Mouse (Mus musculus) adrenal gland, adult (tissue): ENCODE measurements at regions not wholly inside any gene's neighbourhood (a gene's known extent, or its start where the extent isn't known, plus 50 kb on each side); places are given as distances from the start of the nearest gene placed in this dataset.

ENCODE experiments used
- DNase-seq, 2 experiments: peaks; one replicate each; pipeline ENCODE4 v3.0.0; 2022 to 2023; ENCODE audit warnings: low spot score in 1 of 2; ENCODE audit not compliant: inconsistent age in 2 of 2

DNA sequence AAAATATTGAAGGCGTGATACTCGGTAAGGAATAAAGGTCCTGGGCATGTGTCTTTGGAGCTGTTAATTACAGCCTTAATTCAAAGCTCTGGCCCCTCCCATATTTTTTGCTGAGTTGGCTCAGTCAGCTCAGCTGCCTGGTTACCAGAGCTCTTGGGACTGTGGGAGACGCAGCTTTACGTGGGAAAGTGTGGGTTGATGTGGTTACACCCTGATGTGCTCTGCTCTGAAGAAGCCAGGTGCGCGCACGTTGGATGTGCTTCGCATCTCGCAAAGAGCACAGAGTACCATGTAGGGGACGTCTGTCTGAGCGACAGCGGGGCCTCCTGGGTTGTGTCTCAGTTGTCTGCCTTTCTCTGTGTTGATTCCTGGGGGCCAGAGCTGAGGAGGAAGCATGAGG lies 254.8 kb downstream of the Foxo1 start:
- DNase-seq, result no peak

DNA sequence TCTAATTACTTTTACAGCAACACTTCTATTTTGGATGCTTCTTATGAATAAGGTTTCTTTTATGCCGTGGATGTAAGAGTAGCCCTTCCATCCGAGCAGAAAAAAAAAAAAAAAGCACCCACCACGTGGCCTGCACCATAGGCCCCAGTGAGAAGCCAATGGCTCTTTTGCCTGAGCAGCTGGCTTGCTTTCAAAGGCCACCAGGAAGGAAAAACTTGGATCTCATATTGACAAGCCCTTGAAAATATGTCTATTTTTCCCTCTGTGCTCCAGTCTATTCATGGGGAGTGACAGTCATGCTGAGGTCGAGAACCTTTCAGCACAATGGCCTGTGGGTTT lies 252.4 kb downstream of the Foxo1 start:
- DNase-seq, result no peak

DNA sequence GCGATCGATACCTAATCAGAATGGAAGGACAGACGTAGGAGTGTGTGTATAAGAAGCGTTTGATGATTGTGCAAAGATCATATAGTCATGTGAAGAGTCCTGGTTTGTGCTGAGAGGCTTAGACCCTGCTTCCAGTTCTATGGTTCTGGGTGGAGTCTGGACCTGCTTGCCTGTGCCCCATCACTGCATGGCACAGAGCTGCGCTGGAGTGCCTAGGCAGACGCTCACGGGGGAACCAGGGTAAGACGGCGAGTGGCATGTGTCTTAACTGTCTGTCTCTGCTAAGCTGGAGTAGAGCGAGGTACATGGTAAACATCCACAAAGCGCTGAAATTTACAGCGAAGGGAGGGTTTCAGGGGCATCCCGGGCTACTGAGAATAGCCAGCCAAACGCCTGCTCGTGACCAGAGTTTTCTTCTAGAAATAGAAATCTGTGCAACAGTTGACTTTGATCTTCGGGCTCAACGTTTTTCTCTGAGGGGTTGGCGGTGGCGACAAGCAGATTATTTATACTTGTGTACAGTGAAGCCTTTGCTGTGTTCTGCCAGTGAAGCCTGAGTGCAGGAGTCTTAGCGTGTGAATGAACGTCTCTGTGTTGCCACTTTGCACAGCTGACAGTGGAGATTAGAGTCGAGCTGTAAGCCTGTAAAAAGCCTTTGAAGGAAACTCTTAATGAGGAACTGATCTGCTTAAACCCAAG lies 251.9 kb downstream of the Foxo1 start:
- no peak for DNase-seq

DNA sequence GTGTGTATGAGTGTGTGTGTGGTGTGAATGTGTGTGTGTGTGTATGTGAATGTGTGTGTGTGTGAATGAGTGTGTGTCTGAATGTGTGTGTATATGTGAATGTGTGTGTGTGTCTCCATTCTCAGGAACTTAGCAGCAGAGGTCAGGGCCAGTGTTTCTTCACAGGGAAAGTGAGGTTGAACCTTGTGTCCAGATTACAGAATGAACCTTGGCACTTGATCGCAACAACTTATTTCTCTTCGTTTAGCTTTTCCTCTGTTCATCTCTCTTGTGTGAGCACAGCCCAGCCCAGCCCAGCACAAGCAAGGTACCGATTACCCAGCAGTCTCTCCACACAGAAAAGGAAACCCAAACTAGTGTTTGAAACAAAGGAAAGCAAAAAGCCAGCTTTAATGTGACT lies 249.7 kb downstream of the Foxo1 start:
- DNase-seq, result no peak

DNA sequence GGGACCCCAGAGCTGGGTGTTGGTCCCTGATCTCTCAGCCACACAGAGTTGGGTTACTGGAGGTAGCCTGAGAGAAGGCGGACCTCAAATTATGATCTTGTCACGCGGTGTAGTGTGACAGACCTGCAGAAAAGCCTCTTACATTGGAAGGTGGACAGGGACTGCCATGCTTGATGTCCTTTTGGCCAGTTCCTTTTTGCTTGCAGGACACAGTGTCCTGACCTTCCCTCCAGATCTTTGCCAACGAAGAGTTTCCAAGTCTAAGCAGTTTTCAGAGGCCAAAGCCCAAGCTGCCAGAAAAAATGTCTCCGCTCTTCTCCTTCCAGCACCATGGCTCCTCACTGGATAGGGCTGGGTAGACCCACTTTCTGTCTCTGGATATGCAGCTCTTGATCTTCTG lies 248.6 kb downstream of the Foxo1 start:
- no peak for DNase-seq

DNA sequence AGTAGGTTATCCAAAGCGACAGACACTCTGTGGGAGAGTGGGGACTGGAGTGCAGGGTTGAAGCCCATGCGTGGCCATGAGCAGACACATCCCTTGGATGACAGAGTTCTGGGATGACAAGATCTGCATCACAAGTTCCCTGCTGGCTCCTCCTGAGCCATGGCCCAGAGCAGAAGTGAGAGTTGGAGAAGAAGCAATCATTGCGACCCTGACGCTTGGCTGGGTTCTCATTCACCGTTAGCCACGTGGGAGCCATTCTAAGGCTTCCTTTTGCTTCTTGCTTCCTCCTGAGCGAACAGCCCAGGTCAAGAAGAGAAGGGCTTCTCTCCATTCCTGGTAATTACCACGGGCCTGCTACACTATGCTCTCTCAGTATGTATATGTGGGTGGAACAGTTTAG lies 244.6 kb downstream of the Foxo1 start:
- no peak for DNase-seq

DNA sequence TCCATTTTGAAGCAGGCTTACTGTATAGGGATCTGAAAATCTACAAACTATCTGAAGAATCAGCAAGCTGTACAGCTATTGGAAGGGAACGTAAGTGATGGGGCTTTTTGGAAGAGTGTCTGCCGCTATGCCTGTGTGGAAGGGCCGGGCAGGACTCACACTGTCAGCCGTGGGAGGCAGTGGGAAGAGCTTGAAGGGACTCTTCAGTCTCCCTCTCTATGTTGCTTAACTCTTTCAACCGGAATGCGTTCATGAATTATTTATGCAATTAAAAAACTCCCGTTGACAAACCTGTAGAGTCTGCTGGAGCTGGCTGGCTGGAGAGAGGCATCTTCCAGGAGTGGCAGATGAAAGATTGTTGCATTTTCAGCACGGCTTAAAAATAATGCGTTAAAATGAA lies 243.4 kb downstream of the Foxo1 start:
- no peak for DNase-seq

DNA sequence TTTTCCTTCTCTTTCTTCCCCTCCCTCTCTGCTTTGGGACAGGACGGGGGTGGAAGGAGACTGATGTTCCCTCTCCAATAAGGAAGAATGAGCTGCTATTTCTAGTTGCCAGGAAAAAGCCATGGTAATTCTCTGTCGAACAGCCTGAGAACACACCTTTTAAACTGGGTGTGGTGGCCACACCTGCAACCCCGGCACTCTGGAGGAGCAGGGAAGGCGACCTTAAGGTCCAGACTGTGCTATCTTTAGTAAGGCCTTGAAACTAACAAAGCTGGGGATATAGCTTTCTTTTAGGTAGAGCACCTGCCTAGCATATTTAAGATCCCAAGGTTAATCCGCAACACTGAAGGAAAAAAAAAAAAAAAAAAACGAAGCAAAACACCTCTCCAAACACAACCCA lies 242.7 kb downstream of the Foxo1 start:
- no peak for DNase-seq

DNA sequence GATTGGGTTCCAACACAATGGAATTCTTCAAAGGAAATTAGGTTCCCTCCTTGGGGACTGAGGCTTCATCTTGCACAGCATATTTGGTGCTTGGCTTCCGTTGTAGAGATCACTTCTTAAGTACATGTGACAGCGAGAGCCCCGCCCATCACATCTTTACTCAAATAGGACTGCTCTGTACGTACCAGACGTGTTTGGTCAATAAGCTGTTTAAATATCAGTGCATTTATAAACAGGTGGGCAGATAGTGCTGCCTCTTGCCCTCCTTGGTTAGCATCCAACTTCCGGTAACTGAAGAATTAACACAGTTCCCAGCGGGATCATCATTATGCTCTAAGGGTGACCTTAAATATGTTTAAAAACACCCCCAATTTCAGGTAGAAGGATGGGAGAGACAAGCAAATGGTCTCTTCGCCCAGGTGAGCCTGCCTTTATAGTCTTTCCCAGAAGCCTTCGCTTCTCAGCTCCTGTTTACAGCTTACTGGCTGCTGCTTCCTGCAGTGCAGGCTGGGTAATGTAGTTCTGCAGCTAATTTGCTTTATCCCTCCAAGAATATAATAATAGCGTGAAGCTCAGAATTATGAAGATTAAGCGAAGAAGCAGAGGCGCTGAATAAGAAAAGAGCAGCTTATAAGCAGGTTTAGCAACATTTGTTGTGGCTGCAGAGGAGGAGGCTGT lies 242.1 kb downstream of the Foxo1 start:
- peak in 1 of 2 experiments; percentile 44 for DNase-seq

DNA sequence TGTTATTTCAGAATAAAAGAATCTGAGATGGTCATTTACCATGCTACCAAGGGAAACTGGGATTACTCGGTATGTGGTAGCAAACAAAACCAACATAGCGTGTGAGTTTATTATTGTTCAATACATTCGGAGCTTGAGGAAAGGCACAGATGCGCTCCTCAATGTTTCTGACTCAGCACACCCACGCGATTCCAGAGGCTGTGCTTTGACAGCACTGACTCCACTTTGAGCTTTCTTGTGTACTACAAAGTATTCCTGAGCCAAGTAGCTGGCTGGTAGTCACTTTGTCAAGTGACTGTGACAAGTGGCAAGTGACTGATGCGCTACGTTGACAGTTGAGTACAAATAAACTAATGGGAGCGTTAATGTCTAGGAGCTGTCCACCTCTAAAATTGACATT lies 235.8 kb downstream of the Foxo1 start:
- DNase-seq, result no peak

DNA sequence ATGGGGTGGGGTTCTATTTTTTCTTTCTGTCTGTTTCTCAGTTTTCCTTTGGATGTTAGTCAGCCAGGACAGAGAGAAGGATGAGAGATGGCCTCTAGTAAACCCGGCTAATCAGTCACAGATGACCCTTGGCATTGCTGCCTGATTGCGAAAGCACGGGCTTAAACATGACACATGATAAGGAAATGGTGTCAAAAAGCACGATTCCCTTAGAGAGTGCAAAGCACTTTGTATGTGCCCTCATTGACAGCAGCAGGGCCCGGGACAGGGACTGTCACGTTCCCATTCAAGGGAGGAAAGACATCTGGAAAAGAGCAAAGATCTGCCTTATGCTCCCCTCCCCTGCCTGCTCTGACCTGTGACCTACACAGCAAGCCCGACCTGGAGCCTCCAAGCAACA lies 234.1 kb downstream of the Foxo1 start:
- DNase-seq, result peak; percentile 34 to 90

DNA sequence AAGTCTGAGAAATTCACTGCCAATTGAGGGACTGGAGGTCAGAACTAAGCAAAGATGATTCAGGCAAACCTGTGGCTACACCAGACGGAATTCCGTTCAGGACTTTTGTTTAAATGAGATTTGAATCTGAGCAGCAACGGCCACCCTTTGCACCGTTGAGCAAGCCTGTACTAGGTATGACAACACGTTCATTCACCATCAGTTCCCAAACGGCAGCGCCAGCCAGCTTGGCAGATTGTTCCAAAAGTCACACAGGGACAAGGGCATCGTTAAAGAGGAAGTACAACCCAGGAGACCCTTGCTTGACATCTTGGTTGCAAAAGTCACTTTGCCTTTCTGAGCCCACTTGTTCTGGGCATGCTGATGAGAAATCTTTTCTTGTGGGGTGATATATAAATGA lies 233.5 kb downstream of the Foxo1 start:
- DNase-seq, result peak in 1 of 2 experiments; percentile 50

DNA sequence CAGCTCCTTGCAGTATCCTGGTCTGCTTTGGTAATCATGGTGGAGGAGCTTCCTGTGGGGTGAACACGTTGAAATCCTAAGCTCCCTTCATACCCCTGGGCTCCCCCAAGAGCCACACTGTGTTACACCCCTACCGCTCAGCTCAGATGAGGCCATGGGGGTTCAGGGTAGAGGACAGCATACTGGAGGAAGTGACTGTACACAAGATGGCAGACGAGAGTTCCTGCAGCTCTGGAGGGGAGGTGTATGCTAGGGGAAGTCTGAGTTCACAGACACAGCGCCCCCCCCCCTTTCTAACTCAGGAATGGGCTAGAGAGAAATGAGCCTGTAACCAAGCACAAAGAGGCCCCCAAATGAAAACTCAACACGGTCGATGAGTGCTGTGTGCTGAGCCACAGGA lies 231.9 kb downstream of the Foxo1 start:
- no peak for DNase-seq

DNA sequence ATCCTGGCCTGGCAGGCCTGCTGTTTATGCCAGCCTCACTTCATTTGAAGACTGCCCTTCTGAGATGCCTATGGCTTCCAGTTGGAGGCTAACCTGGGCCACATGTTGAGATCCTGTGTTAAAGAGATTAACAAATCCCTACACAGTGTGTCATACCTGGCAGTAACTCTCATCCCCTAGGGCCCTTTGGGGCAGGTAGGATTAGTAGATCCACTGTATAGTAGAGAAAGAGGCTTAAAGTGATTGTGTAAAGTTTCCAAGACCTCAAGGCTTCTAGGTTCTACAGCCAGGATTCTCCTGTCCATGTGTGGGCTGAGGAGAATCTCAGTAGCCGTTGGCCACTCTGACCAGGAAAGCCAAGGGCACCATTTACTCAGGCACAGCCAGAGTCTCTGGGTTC lies 231.4 kb downstream of the Foxo1 start:
- no peak for DNase-seq

DNA sequence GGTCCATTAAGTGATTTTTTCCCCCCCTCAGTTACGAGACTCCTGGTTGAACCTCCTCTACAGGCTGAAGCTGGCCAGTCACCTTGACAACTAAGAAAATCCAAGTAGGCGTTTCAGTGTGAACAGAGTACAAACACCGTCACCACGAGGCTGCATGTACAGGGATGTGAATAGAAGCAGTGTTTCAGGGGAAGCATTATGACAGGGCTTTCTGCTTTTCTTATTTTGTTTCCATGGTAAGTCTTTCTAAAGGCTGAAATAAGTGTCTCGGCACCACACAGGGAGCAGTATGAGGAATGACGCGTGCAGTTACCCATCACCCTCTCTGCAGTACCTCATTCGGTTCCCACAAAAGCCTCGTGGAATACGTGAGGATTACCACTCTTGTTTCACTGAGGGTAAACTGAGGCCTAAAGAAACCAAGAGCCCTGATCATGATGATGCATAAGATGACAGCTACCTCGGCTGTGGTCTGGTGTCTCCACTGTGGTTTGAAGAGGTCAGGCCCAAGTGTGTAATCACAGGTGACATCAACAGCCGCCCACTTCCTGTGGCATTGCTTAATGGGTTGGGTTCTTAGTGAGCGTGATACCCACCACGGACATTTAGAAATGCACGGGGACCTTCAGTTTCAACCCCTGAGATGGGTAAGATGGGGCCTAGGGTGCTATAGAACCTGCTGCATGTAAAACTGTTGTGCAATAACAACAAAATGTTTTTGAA lies 230.5 kb downstream of the Foxo1 start:
- DNase-seq, result no peak

DNA sequence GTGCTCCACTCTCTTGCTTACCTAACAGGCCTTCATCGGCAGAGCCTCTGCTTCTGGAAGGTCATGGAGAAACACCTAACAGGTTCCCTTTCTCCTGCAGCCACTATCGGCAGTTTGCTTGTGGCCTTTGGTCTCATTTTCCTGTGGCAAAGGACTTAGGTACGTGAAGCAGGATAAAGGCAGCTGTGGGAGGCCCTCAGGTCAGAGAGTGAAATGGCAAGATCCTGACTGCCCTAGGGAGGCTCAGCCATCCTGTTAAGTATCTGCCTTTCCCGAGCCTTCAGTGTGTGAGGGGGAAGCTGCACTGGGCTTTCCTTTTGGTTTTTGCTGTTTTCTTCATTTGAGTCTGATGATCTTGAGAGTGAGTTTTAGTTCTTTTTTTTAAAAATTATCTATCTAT lies 228.8 kb downstream of the Foxo1 start:
- no peak for DNase-seq

DNA sequence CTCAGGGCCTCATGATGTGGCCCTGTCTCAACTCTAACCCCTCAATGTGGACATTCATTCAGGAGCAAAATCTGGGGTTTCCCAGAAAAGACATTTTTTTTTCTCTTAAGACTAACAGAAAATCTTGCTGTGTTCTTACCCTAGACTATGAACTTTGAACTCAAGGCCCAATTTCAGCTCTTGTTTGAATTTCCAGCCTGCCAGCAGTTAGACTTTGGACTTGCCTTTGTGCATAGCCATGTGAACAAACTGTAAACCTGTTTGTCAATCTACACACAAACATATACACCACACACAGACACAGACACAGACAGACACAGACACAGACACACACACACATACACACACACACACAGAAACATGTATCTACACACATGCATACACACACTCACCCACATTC lies 227.3 kb downstream of the Foxo1 start:
- no peak for DNase-seq

DNA sequence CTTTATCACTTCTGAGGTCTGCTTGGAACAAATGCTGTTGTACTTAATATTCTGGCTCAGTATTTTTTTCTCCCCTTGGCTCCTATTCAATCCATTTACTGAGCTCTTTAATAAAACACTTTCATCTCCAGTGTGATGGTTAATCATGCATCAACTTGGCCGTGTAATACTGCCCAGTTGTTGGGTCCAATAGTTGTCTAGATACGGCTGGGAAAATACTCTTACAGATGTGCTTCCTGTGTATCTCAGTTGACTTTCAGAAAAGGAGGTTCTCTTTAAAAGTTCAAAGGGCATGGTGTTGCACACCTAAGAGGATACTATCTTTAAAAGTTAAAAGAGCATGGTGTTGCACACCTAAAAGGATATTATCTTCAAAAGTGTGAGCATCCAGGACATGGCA lies 226.8 kb downstream of the Foxo1 start:
- DNase-seq, result no peak

DNA sequence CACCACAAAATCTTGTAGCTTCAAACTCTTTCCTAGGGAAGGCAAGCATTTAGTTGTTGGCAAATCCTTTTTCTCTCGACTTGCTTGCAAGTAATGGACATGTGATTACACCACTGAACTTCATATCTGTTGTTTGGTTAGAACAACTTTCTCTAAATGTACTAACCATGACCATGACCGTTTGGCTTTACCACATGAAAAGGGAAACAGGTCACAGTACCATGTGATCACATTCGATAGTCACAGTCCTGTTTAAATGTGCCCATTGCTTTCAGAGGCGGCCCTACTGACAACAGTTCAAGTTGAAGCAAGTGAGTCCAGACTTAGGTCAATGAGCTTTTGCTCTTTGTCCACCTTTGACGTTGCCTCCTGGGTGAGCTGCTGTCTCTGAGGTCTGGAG lies 211.1 kb downstream of the Foxo1 start:
- no peak for DNase-seq

DNA sequence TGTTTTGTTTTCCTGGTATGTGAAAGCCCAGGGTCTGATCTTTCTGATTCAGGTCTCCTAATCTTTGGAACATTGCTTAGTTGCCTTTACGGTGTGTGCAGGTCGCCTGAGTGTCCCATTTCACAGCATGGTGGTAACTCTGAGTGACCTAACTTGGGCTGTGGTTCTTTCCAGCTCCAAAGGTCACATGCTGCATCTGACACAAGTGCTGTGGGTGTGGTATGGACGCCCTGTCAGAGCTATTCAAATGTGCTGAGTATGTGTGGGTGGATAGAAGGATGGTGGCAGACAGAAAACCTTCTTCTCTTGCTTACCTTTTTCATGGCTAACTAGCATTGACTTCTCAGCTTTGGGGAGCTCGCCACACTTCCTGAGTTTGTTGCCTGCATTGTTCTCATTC lies 201.8 kb downstream of the Foxo1 start:
- DNase-seq, result no peak

DNA sequence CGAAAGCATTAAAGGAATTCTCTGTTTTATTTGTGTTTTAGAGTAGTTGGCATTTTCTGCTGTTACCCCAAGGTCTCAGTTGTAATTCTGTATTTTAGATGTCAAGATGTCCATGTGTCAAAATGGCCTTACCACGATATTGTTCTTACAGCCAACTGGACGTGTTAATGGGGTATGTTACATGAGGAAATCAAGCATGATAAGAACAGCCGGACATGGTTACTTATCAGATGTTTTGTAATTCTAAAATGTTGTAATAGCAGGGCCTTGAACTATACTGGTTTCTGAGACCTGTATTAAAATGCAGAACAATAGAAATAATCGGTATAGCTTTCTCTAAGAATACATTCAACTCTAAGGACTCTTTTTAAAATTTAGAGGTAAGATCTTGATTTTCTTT lies 201.3 kb downstream of the Foxo1 start:
- DNase-seq, result peak in 1 of 2 experiments; percentile 47

DNA sequence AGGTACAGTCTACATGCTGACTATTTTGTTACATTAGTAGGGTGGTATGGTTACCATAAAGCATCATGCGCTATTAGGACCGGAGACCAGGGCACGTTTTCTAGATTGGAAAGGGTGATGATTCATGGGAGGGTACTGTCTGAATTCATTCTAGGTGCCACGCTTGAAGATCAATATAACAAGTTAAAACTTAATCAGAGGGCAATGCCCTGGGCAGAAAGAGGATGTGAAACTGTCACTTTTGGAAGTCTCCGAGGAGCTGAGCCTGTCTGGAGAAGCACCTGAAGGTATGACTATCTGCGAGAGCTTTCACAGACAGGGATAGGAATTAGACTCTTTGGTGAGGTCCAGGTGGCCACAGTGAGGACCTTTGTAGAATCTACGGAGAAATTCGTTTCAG lies 200.2 kb downstream of the Foxo1 start:
- no peak for DNase-seq

DNA sequence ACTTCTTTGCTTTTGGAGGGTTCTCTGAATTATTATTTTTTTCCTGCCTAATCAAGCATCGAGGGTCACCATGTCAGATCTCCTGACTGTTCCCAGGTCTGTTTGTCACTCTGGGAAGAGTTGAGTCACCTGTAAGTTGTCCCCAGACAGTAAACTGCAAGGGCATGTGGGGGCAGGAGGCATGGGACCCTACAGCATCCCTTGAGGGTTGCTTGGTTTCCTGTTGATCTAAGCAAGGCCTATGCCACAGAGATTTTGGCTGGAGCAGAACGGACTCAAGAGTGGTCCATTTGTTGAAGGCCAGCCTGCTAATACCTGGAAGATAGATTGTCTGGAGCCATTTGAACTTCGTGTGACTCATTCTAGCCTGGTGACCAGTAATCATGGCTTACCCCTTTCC lies 199.7 kb downstream of the Foxo1 start:
- no peak for DNase-seq
